Mouse (Mus musculus) cerebellum, adult 9-10 months (tissue): ENCODE measurements around the gene Tmprss11c.
"Not testable (repeated sequence)": the region's sequence is repeated elsewhere in the genome, so short reads cannot be mapped to it uniquely, and the experiment has no call there.

Experiments used
- DNase-seq: peaks from one replicate; pipeline ENCODE4 v3.0.0; 2022

Gene Tmprss11c

GRCm38 (mm10) chr5:86289208-86289607 lies at the start of gene Tmprss11c:
Gene Tmprss11c, minus strand, starts transcription at chr5:86289308.
- no peak for DNase-seq

GRCm38 (mm10) chr5:86318018-86318956 lies 29.2 kb upstream of the Tmprss11c start:
- not testable (repeated sequence) for DNase-seq

GRCm38 (mm10) chr5:86306116-86306515 lies 17.0 kb upstream of the Tmprss11c start:
- peak; percentile 90 for DNase-seq

- DNase-seq: no peak
Observed at GRCm38 (mm10) chr5:86303877-86304276, 14.8 kb upstream of the Tmprss11c start.

GRCm38 (mm10) chr5:86246559-86246958 lies 42.5 kb downstream of the Tmprss11c start:
- DNase-seq: no peak

- DNase-seq: no peak
Observed at GRCm38 (mm10) chr5:86244880-86245279, 44.2 kb downstream of the Tmprss11c start.

- DNase-seq: no peak
Observed at GRCm38 (mm10) chr5:86244275-86244674, 44.8 kb downstream of the Tmprss11c start.

GRCm38 (mm10) chr5:86227156-86227853 lies 61.8 kb downstream of the Tmprss11c start:
- DNase-seq: no peak

GRCm38 (mm10) chr5:86197801-86198200 lies 91.3 kb downstream of the Tmprss11c start, which contains the start of gene Gnrhr:
Gene Gnrhr, minus strand, starts transcription at chr5:86197901.
- no peak for DNase-seq

- peak; percentile 67 for DNase-seq
Observed at GRCm38 (mm10) chr5:86191356-86191755, 97.8 kb downstream of the Tmprss11c start.

GRCm38 (mm10) chr5:86190770-86191169 lies 98.3 kb downstream of the Tmprss11c start:
- DNase-seq: no peak

GRCm38 (mm10) chr5:86190290-86190689 lies 98.8 kb downstream of the Tmprss11c start:
- DNase-seq: no peak

GRCm38 (mm10) chr5:86187441-86187840 lies 101.7 kb downstream of the Tmprss11c start:
- DNase-seq: no peak
